Mouse (Mus musculus): ENCODE results near the gene Olfml2a. TPM values are rescaled to one million over a fixed set of nuclear protein-coding genes. Genes with fewer than 3 reads are reported as not detected.

Gene Olfml2a
- polyA plus RNA-seq, 1 experiment from 2014 or later = 2.7 TPM

GRCm38 (mm10) chr2:38943977-38944376, 12.2 kb downstream of the Olfml2a start:
- H3K4me1 ChIP-seq (ENCODE audit: control insufficient read depth, insufficient read depth, low read length) = no peaks in the 10 kb centered on the region
- H3K36me3 ChIP-seq (ENCODE audit: control insufficient read depth, insufficient read depth, low read length) = no peaks in the 10 kb centered on the region
- no peak overlapping the region for H3K9ac ChIP-seq (ENCODE audit: low read length)
- H3K27ac ChIP-seq (replicated peaks; ENCODE audit: low read depth, low read length) = no peak overlapping the region
- H3K27me3 ChIP-seq (ENCODE audit: control insufficient read depth, insufficient read depth, low read length) = no peaks in the 10 kb centered on the region
- DNase-seq (ENCODE audit: low spot score) (no peak), ATAC-seq (ENCODE audit: insufficient number of reproducible peaks, low FRiP score, low TSS enrichment, low read depth) (no peak)
- no peak overlapping the region for H3K4me2 ChIP-seq (ENCODE audit: low read depth, severe bottlenecking)
- WGBS = 46% methylated on average over 2 of the region's 2 CpGs
- no peak overlapping the region for H3K4me3 ChIP-seq (ENCODE audit: low read depth, low read length)
- H3K9me3 ChIP-seq (ENCODE audit: control insufficient read depth, low read length) = no peaks in the 10 kb centered on the region

GRCm38 (mm10) chr2:38944460-38945161, 12.8 kb downstream of the Olfml2a start:
- H3K36me3 ChIP-seq (ENCODE audit: control insufficient read depth, insufficient read depth, low read length) = no peaks in the 10 kb centered on the region
- H3K4me1 ChIP-seq (ENCODE audit: control insufficient read depth, insufficient read depth, low read length) = no peaks in the 10 kb centered on the region
- no peaks in the 10 kb centered on the region for H3K9me3 ChIP-seq (ENCODE audit: control insufficient read depth, low read length)
- H3K4me2 ChIP-seq (ENCODE audit: low read depth, severe bottlenecking) = no peak overlapping the region
- H3K9ac ChIP-seq (ENCODE audit: low read length) = no peak overlapping the region
- no peak overlapping the region for H3K4me3 ChIP-seq (ENCODE audit: low read depth, low read length)
- H3K27ac ChIP-seq (replicated peaks; ENCODE audit: low read depth, low read length) = no peak overlapping the region
- DNase-seq (ENCODE audit: low spot score) (no peak), ATAC-seq (ENCODE audit: insufficient number of reproducible peaks, low FRiP score, low TSS enrichment, low read depth) (no peak)
- H3K27me3 ChIP-seq (ENCODE audit: control insufficient read depth, insufficient read depth, low read length) = no peaks in the 10 kb centered on the region
- WGBS = 77% methylated on average over 3 of the region's 3 CpGs

- Histone ChIP-seq H3K36me3 (ENCODE audit: control insufficient read depth, insufficient read depth, low read length) (no peaks in the 10 kb centered on the region), H3K4me1 (ENCODE audit: control insufficient read depth, insufficient read depth, low read length) (no peaks in the 10 kb centered on the region), H3K9ac (ENCODE audit: low read length) (no peak overlapping the region), H3K27me3 (ENCODE audit: control insufficient read depth, insufficient read depth, low read length) (no peaks in the 10 kb centered on the region), H3K9me3 (ENCODE audit: control insufficient read depth, low read length) (no peaks in the 10 kb centered on the region), H3K4me2 (ENCODE audit: low read depth, severe bottlenecking) (no peak overlapping the region), H3K27ac (replicated peaks; ENCODE audit: low read depth, low read length) (no peak overlapping the region), H3K4me3 (ENCODE audit: low read depth, low read length) (no peak overlapping the region)
- ATAC-seq (ENCODE audit: insufficient number of reproducible peaks, low FRiP score, low TSS enrichment, low read depth) (no peak), DNase-seq (ENCODE audit: low spot score) (no peak)
- 67% methylated on average over 7 of the region's 7 CpGs for WGBS
Measured at GRCm38 (mm10) chr2:38947566-38947965, 15.8 kb downstream of the Olfml2a start.

DNA sequence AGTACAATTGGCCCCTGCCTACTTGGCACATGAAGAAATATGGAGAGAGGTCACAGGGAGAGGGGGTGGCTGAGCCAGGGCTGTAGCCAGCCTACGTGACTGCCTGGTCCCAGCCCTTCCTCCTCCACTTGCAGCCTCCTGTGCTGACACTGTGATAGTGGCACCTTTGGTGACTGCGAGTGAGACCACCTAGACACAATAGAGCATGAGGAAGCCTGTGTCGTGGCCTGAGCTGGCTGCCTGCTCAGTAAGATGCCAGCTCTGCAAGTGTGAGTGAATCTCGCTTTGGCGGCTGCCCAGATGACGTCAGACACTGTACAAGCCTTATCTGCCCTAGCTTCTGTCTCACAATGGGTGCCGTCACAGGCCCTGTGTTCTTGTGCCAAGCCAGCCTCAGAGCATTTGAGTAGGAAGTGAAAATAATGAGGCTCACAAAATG, 18.5 kb downstream of the Olfml2a start:
- Histone ChIP-seq H3K4me2 (ENCODE audit: low read depth, severe bottlenecking) (no peak overlapping the region), H3K4me1 (ENCODE audit: control insufficient read depth, insufficient read depth, low read length) (no peaks in the 10 kb centered on the region), H3K9ac (ENCODE audit: low read length) (no peak overlapping the region), H3K27me3 (ENCODE audit: control insufficient read depth, insufficient read depth, low read length) (no peaks in the 10 kb centered on the region), H3K36me3 (ENCODE audit: control insufficient read depth, insufficient read depth, low read length) (no peaks in the 10 kb centered on the region), H3K9me3 (ENCODE audit: control insufficient read depth, low read length) (no peaks in the 10 kb centered on the region), H3K4me3 (ENCODE audit: low read depth, low read length) (no peak overlapping the region), H3K27ac (replicated peaks; ENCODE audit: low read depth, low read length) (no peak overlapping the region)
- WGBS = 86% methylated on average over 7 of the region's 7 CpGs
- DNase-seq (ENCODE audit: low spot score) (no peak), ATAC-seq (ENCODE audit: insufficient number of reproducible peaks, low FRiP score, low TSS enrichment, low read depth) (no peak)

DNA sequence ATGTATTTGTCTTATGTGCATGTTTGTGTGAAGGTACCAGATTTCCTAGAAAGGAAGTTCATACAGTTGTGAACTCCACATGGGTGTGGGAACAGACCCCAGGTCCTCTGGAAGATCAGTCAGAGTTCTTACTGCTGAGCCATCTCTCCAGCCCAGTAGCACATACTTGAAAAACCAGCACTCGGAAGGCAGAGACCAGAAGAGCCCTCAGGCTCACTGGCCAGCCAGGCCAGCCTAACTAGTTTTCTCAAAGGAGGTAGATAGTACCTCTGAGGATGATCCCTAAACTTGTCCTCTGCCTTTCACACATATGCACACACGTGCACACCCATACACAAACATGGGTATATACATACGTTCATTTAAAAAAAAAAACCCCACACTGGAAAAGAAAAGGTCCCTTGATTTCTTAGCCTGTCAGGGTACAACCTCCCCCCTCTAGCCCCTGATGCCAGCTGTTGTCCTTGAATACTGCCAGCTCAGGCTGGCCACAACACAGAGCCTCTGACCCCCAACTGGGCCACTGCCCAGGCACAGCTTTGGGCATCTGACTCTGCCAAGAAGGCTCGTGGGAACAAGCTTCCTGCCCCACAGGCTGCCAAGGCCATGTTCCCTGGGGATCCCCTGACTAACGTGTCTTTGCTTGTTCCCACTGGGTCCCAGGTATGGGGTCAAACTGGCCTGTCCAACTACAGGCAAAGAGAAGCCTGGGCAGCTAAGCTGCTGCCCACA, 21.5 kb downstream of the Olfml2a start:
- Histone ChIP-seq H3K36me3 (ENCODE audit: control insufficient read depth, insufficient read depth, low read length) (no peaks in the 10 kb centered on the region), H3K4me2 (ENCODE audit: low read depth, severe bottlenecking) (no peak overlapping the region), H3K4me1 (ENCODE audit: control insufficient read depth, insufficient read depth, low read length) (no peaks in the 10 kb centered on the region), H3K9me3 (ENCODE audit: control insufficient read depth, low read length) (no peaks in the 10 kb centered on the region), H3K9ac (ENCODE audit: low read length) (no peak overlapping the region), H3K4me3 (ENCODE audit: low read depth, low read length) (no peak overlapping the region), H3K27ac (replicated peaks; ENCODE audit: low read depth, low read length) (no peak overlapping the region), H3K27me3 (ENCODE audit: control insufficient read depth, insufficient read depth, low read length) (no peaks in the 10 kb centered on the region)
- ATAC-seq (ENCODE audit: insufficient number of reproducible peaks, low FRiP score, low TSS enrichment, low read depth) (no peak), DNase-seq (ENCODE audit: low spot score) (no peak)
- 69% methylated on average over 5 of the region's 5 CpGs for WGBS

GRCm38 (mm10) chr2:38956062-38956461, 24.3 kb downstream of the Olfml2a start:
- no peaks in the 10 kb centered on the region for H3K36me3 ChIP-seq (ENCODE audit: control insufficient read depth, insufficient read depth, low read length)
- H3K4me1 ChIP-seq (ENCODE audit: control insufficient read depth, insufficient read depth, low read length) = no peaks in the 10 kb centered on the region
- H3K9me3 ChIP-seq (ENCODE audit: control insufficient read depth, low read length) = no peaks in the 10 kb centered on the region
- H3K4me3 ChIP-seq (ENCODE audit: low read depth, low read length) = no peak overlapping the region
- H3K27ac ChIP-seq (replicated peaks; ENCODE audit: low read depth, low read length) = no peak overlapping the region
- no peak for ATAC-seq (ENCODE audit: insufficient number of reproducible peaks, low FRiP score, low TSS enrichment, low read depth)
- H3K4me2 ChIP-seq (ENCODE audit: low read depth, severe bottlenecking) = no peak overlapping the region
- H3K27me3 ChIP-seq (ENCODE audit: control insufficient read depth, insufficient read depth, low read length) = no peaks in the 10 kb centered on the region
- DNase-seq (ENCODE audit: low spot score) = no peak
- WGBS = 67% methylated on average over 2 of the region's 2 CpGs
- no peak overlapping the region for H3K9ac ChIP-seq (ENCODE audit: low read length)

GRCm38 (mm10) chr2:38957671-38958223, 26.0 kb downstream of the Olfml2a start:
- H3K27ac ChIP-seq (replicated peaks; ENCODE audit: low read depth, low read length) = no peak overlapping the region
- no peaks in the 10 kb centered on the region for H3K4me1 ChIP-seq (ENCODE audit: control insufficient read depth, insufficient read depth, low read length)
- H3K4me2 ChIP-seq (ENCODE audit: low read depth, severe bottlenecking) = no peak overlapping the region
- no peak overlapping the region for H3K9ac ChIP-seq (ENCODE audit: low read length)
- H3K36me3 ChIP-seq (ENCODE audit: control insufficient read depth, insufficient read depth, low read length) = no peaks in the 10 kb centered on the region
- no peak overlapping the region for H3K4me3 ChIP-seq (ENCODE audit: low read depth, low read length)
- DNase-seq (ENCODE audit: low spot score) = no peak
- no peak for ATAC-seq (ENCODE audit: insufficient number of reproducible peaks, low FRiP score, low TSS enrichment, low read depth)
- no peaks in the 10 kb centered on the region for H3K9me3 ChIP-seq (ENCODE audit: control insufficient read depth, low read length)
- WGBS = 84% methylated on average over 5 of the region's 5 CpGs
- no peaks in the 10 kb centered on the region for H3K27me3 ChIP-seq (ENCODE audit: control insufficient read depth, insufficient read depth, low read length)

DNA sequence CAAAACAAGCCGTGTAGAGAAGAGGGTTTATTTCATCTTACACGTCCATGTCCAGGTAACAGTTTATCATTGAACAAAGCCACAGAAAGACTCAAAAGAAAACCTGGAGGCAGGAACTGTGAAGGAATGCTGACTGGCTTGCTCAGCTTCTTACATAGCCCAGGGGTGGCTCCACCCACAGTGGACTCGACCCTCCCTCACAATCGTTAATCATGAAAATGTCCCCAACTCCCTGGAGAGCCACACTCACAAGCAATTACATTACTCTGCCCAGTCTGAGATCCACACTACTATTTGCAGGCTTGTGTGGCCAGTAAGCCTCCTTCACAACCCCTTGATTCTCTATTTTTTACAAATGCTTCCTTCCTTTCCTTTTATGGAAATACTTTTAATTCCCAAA, 32.4 kb downstream of the Olfml2a start:
- H3K36me3 ChIP-seq (ENCODE audit: control insufficient read depth, insufficient read depth, low read length) = no peaks in the 10 kb centered on the region
- H3K4me2 ChIP-seq (ENCODE audit: low read depth, severe bottlenecking) = no peak overlapping the region
- H3K27me3 ChIP-seq (ENCODE audit: control insufficient read depth, insufficient read depth, low read length) = no peaks in the 10 kb centered on the region
- 22% methylated on average over 4 of the region's 4 CpGs for WGBS
- ATAC-seq (ENCODE audit: insufficient number of reproducible peaks, low FRiP score, low TSS enrichment, low read depth) (0 out of 2 replicates have a peak, but pooled peaks have one; percentile 44), DNase-seq (ENCODE audit: low spot score) (peak; percentile 64)
- H3K4me1 ChIP-seq (ENCODE audit: control insufficient read depth, insufficient read depth, low read length) = no peaks in the 10 kb centered on the region
- H3K27ac ChIP-seq (replicated peaks; ENCODE audit: low read depth, low read length) = no peak overlapping the region
- H3K9me3 ChIP-seq (ENCODE audit: control insufficient read depth, low read length) = no peaks in the 10 kb centered on the region
- H3K9ac ChIP-seq (ENCODE audit: low read length) = no peak overlapping the region
- no peak overlapping the region for H3K4me3 ChIP-seq (ENCODE audit: low read depth, low read length)

Data from limb, embryonic 11.5 days (tissue).